Mouse (Mus musculus): ENCODE results near the gene Cdc14b. TPM values are rescaled to one million over a fixed set of nuclear protein-coding genes. Genes with fewer than 3 reads are reported as not detected.

The Cdc14b gene
- polyA plus RNA-seq, 1 experiment, result 4.7 TPM

DNA sequence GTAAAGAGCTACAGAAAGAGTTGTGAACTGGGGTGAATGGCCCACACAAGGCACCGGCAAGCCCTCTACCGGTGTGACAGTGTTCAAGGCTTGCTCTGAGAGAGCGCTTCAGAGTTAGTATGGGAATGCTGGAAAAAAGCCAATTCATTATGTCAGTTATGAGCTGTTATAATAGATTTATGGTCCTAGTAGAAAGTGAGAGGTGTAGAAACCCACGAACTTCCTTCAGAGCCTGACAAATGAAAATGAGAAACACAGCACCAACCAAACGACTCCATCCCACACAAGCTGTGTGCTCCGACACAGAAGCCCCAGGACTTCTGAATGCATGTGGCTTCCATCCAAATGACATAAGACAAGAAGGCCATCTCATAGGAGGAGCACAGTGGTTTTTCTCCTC lies 77.2 kb downstream of the Cdc14b start:
- Histone ChIP-seq H3K4me3 (ENCODE audit: insufficient read depth, poor library complexity, severe bottlenecking) (no peak overlapping the region), H3ac (ENCODE audit: control insufficient read depth, insufficient read length, low read depth) (no peak overlapping the region), H3K79me3 (ENCODE audit: low read depth) (no peaks in the 10 kb centered on the region), H3K27me3 (ENCODE audit: control insufficient read depth, insufficient read depth, insufficient read length) (no peaks in the 10 kb centered on the region), H3K79me2 (ENCODE audit: control insufficient read depth, insufficient read depth) (no peaks in the 10 kb centered on the region), H3K36me3 (ENCODE audit: control insufficient read depth, insufficient read depth) (peaks cover 15% of the 10 kb centered on the region)
- TF ChIP-seq MYOG (IDR thresholded peaks at IDR 0.05; ENCODE audit: control insufficient read depth, extremely low read depth, insufficient read length) (no peak), FOSL1 (IDR thresholded peaks at IDR 0.05; ENCODE audit: insufficient read depth, low read length, poor library complexity, severe bottlenecking) (no peak), MAX (IDR thresholded peaks at IDR 0.05) (no peak), CEBPB (IDR thresholded peaks at IDR 0.05; ENCODE audit: low read depth) (no peak), MYOD1 (IDR thresholded peaks at IDR 0.05; ENCODE audit: control insufficient read depth, insufficient read length, low read depth) (no peak), CTCF (IDR thresholded peaks at IDR 0.05; ENCODE audit: control insufficient read depth, insufficient read depth, insufficient read length) (no peak), USF1 (IDR thresholded peaks at IDR 0.05; ENCODE audit: low read depth) (no peak)

- TF ChIP-seq MAX (IDR thresholded peaks at IDR 0.05), result no peak
- TF ChIP-seq MYOD1 (IDR thresholded peaks at IDR 0.05; ENCODE audit: control insufficient read depth, insufficient read length, low read depth), result no peak
- TF ChIP-seq CEBPB (IDR thresholded peaks at IDR 0.05; ENCODE audit: low read depth), result no peak
- no peak for TF ChIP-seq USF1 (IDR thresholded peaks at IDR 0.05; ENCODE audit: low read depth)
- no peak for TF ChIP-seq FOSL1 (IDR thresholded peaks at IDR 0.05; ENCODE audit: insufficient read depth, low read length, poor library complexity, severe bottlenecking)
- peaks cover 7% of the 10 kb centered on the region for H3K36me3 ChIP-seq (ENCODE audit: control insufficient read depth, insufficient read depth)
- no peak overlapping the region for H3ac ChIP-seq (ENCODE audit: control insufficient read depth, insufficient read length, low read depth)
- H3K4me3 ChIP-seq (ENCODE audit: insufficient read depth, poor library complexity, severe bottlenecking), result no peak overlapping the region
- no peaks in the 10 kb centered on the region for H3K27me3 ChIP-seq (ENCODE audit: control insufficient read depth, insufficient read depth, insufficient read length)
- H3K79me2 ChIP-seq (ENCODE audit: control insufficient read depth, insufficient read depth), result no peaks in the 10 kb centered on the region
- no peaks in the 10 kb centered on the region for H3K79me3 ChIP-seq (ENCODE audit: low read depth)
Observed at GRCm38 (mm10) chr13:64187065-64187464, 88.0 kb downstream of the Cdc14b start.

- Histone ChIP-seq H3K27me3 (ENCODE audit: control insufficient read depth, insufficient read depth, insufficient read length) (no peaks in the 10 kb centered on the region), H3ac (ENCODE audit: control insufficient read depth, insufficient read length, low read depth) (no peak overlapping the region), H3K4me3 (ENCODE audit: insufficient read depth, poor library complexity, severe bottlenecking) (no peak overlapping the region), H3K79me2 (ENCODE audit: control insufficient read depth, insufficient read depth) (no peaks in the 10 kb centered on the region), H3K79me3 (ENCODE audit: low read depth) (no peaks in the 10 kb centered on the region), H3K36me3 (ENCODE audit: control insufficient read depth, insufficient read depth) (peaks cover 7% of the 10 kb centered on the region)
- no peak for TF ChIP-seq MAX (IDR thresholded peaks at IDR 0.05)
- TF ChIP-seq MYOG (IDR thresholded peaks at IDR 0.05; ENCODE audit: control insufficient read depth, extremely low read depth, insufficient read length), result no peak
- no peak for TF ChIP-seq MYOD1 (IDR thresholded peaks at IDR 0.05; ENCODE audit: control insufficient read depth, insufficient read length, low read depth)
- TF ChIP-seq USF1 (IDR thresholded peaks at IDR 0.05; ENCODE audit: low read depth), result no peak
- no peak for TF ChIP-seq CEBPB (IDR thresholded peaks at IDR 0.05; ENCODE audit: low read depth)
- TF ChIP-seq FOSL1 (IDR thresholded peaks at IDR 0.05; ENCODE audit: insufficient read depth, low read length, poor library complexity, severe bottlenecking), result no peak
- TF ChIP-seq CTCF (IDR thresholded peaks at IDR 0.05; ENCODE audit: control insufficient read depth, insufficient read depth, insufficient read length), result no peak
Observed at GRCm38 (mm10) chr13:64186516-64186915, 88.6 kb downstream of the Cdc14b start.

DNA sequence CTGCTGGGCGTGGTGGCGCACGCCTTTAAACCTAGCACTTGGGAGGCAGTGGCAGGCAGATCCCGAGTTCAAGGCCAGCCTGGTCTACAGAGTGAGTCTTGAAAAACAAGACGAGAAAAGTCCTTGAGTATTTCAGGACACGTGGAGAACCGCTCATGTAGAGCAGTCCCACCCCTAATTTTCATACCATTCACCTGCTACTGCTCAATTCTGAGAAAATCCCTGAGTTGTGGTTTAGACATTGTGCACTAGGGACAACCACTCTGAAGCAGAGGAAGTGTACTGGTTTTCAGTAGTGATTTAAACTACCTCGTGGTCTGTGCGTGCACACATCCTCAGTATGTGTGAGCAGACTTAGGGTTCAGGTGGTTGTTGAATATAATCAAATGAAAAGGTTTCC lies 89.5 kb downstream of the Cdc14b start:
- H3K27me3 ChIP-seq (ENCODE audit: control insufficient read depth, insufficient read depth, insufficient read length), result no peaks in the 10 kb centered on the region

DNA sequence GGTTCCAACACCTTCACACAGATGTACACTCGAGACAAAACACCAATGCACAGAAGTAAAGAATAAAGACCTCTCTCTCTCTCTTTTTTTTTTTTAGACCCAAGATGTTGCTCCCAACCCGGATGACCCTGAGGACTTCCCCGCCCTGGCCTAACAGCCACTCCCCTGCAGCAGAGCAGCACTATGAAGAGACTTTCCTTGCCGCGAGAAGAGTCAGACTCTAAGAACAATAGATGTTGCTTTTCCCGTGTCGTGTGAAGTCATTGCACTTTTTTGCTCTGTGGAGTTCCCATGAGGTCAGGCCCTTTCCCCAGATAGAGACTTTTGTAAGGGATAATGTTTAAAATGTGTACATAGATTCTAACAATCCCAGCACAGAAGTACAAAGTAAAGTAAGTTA lies 89.9 kb downstream of the Cdc14b start:
- H3K79me3 ChIP-seq (ENCODE audit: low read depth), result no peaks in the 10 kb centered on the region
- H3K79me2 ChIP-seq (ENCODE audit: control insufficient read depth, insufficient read depth), result no peaks in the 10 kb centered on the region
- no peak overlapping the region for H3K4me3 ChIP-seq (ENCODE audit: insufficient read depth, poor library complexity, severe bottlenecking)
- H3K36me3 ChIP-seq (ENCODE audit: control insufficient read depth, insufficient read depth), result peaks cover 7% of the 10 kb centered on the region
- TF ChIP-seq FOSL1 (IDR thresholded peaks at IDR 0.05; ENCODE audit: insufficient read depth, low read length, poor library complexity, severe bottlenecking) (no peak), MYOG (IDR thresholded peaks at IDR 0.05; ENCODE audit: control insufficient read depth, extremely low read depth, insufficient read length) (no peak), USF1 (IDR thresholded peaks at IDR 0.05; ENCODE audit: low read depth) (no peak), MAX (IDR thresholded peaks at IDR 0.05) (no peak), CTCF (IDR thresholded peaks at IDR 0.05; ENCODE audit: control insufficient read depth, insufficient read depth, insufficient read length) (no peak), CEBPB (IDR thresholded peaks at IDR 0.05; ENCODE audit: low read depth) (no peak), MYOD1 (IDR thresholded peaks at IDR 0.05; ENCODE audit: control insufficient read depth, insufficient read length, low read depth) (no peak)
- H3ac ChIP-seq (ENCODE audit: control insufficient read depth, insufficient read length, low read depth), result no peak overlapping the region
- no peaks in the 10 kb centered on the region for H3K27me3 ChIP-seq (ENCODE audit: control insufficient read depth, insufficient read depth, insufficient read length)

More for the DNA sequence above, 89.5 kb downstream of the Cdc14b start:
- Histone ChIP-seq H3K4me3 (ENCODE audit: insufficient read depth, poor library complexity, severe bottlenecking) (no peak overlapping the region), H3K36me3 (ENCODE audit: control insufficient read depth, insufficient read depth) (peaks cover 7% of the 10 kb centered on the region), H3K79me2 (ENCODE audit: control insufficient read depth, insufficient read depth) (no peaks in the 10 kb centered on the region), H3K79me3 (ENCODE audit: low read depth) (no peaks in the 10 kb centered on the region), H3ac (ENCODE audit: control insufficient read depth, insufficient read length, low read depth) (no peak overlapping the region)
- TF ChIP-seq CEBPB (IDR thresholded peaks at IDR 0.05; ENCODE audit: low read depth) (no peak), FOSL1 (IDR thresholded peaks at IDR 0.05; ENCODE audit: insufficient read depth, low read length, poor library complexity, severe bottlenecking) (no peak), CTCF (IDR thresholded peaks at IDR 0.05; ENCODE audit: control insufficient read depth, insufficient read depth, insufficient read length) (no peak), USF1 (IDR thresholded peaks at IDR 0.05; ENCODE audit: low read depth) (no peak), MYOD1 (IDR thresholded peaks at IDR 0.05; ENCODE audit: control insufficient read depth, insufficient read length, low read depth) (no peak), MAX (IDR thresholded peaks at IDR 0.05) (no peak), MYOG (IDR thresholded peaks at IDR 0.05; ENCODE audit: control insufficient read depth, extremely low read depth, insufficient read length) (no peak)

- Histone ChIP-seq H3K36me3 (ENCODE audit: control insufficient read depth, insufficient read depth) (peaks cover 10% of the 10 kb centered on the region), H3K79me3 (ENCODE audit: low read depth) (no peaks in the 10 kb centered on the region), H3K27me3 (ENCODE audit: control insufficient read depth, insufficient read depth, insufficient read length) (no peaks in the 10 kb centered on the region), H3ac (ENCODE audit: control insufficient read depth, insufficient read length, low read depth) (no peak overlapping the region), H3K79me2 (ENCODE audit: control insufficient read depth, insufficient read depth) (no peaks in the 10 kb centered on the region), H3K4me3 (ENCODE audit: insufficient read depth, poor library complexity, severe bottlenecking) (no peak overlapping the region)
- TF ChIP-seq CTCF (IDR thresholded peaks at IDR 0.05; ENCODE audit: control insufficient read depth, insufficient read depth, insufficient read length), result no peak
- no peak for TF ChIP-seq MYOG (IDR thresholded peaks at IDR 0.05; ENCODE audit: control insufficient read depth, extremely low read depth, insufficient read length)
- no peak for TF ChIP-seq USF1 (IDR thresholded peaks at IDR 0.05; ENCODE audit: low read depth)
- no peak for TF ChIP-seq MYOD1 (IDR thresholded peaks at IDR 0.05; ENCODE audit: control insufficient read depth, insufficient read length, low read depth)
- TF ChIP-seq FOSL1 (IDR thresholded peaks at IDR 0.05; ENCODE audit: insufficient read depth, low read length, poor library complexity, severe bottlenecking), result no peak
- TF ChIP-seq MAX (IDR thresholded peaks at IDR 0.05), result no peak
- no peak for TF ChIP-seq CEBPB (IDR thresholded peaks at IDR 0.05; ENCODE audit: low read depth)
Observed at GRCm38 (mm10) chr13:64184361-64184760, 90.7 kb downstream of the Cdc14b start.
